Mouse (Mus musculus): Measurements from ENCODE around the gene Abo. TPM values are rescaled to one million over a fixed set of nuclear protein-coding genes. Genes with fewer than 3 reads are reported as not detected.

Gene Abo
- polyA plus RNA-seq, 1 experiment from 2014 or later, result not detected

Other genes with a start within 250 kb of the Abo start
- gene Fam69b, start 236.5 kb downstream of the Abo start, polyA plus RNA-seq (2015; fragmentation: Nextera tagmentation; extraction: Ambion mirVana), result 0.61 and 1.3 TPM in 2 replicates
- not detected in 2 replicates for gene Lcn4, start 193.7 kb downstream of the Abo start, polyA plus RNA-seq (2015; fragmentation: Nextera tagmentation; extraction: Ambion mirVana)
- 8.7 and 9.4 TPM in 2 replicates for gene Surf6, start 37.9 kb upstream of the Abo start, polyA plus RNA-seq (2015; fragmentation: Nextera tagmentation; extraction: Ambion mirVana)
- gene Med22, start 45.7 kb upstream of the Abo start, polyA plus RNA-seq (2015; fragmentation: Nextera tagmentation; extraction: Ambion mirVana), result 19.5 and 20.8 TPM in 2 replicates
- gene Rpl7a, start 45.8 kb upstream of the Abo start, polyA plus RNA-seq (2015; fragmentation: Nextera tagmentation; extraction: Ambion mirVana), result 297 and 333 TPM in 2 replicates
- 17.4 and 17.9 TPM in 2 replicates for gene Surf2, start 51.4 kb upstream of the Abo start, polyA plus RNA-seq (2015; fragmentation: Nextera tagmentation; extraction: Ambion mirVana)
- gene Surf1, start 51.6 kb upstream of the Abo start, polyA plus RNA-seq (2015; fragmentation: Nextera tagmentation; extraction: Ambion mirVana), result 31.5 and 32.4 TPM in 2 replicates
- 119 and 121 TPM in 2 replicates for gene Surf4, start 68.9 kb upstream of the Abo start, polyA plus RNA-seq (2015; fragmentation: Nextera tagmentation; extraction: Ambion mirVana)
- gene Stkld1, start 69.1 kb upstream of the Abo start, polyA plus RNA-seq (2015; fragmentation: Nextera tagmentation; extraction: Ambion mirVana), result 0.04 TPM in 2 replicates
- gene Rexo4, start 99.4 kb upstream of the Abo start, polyA plus RNA-seq (2015; fragmentation: Nextera tagmentation; extraction: Ambion mirVana), result 16.7 and 17.5 TPM in 2 replicates
- gene Adamts13, start 108.4 kb upstream of the Abo start, polyA plus RNA-seq (2015; fragmentation: Nextera tagmentation; extraction: Ambion mirVana), result 1.8 and 2.0 TPM in 2 replicates
- 13.7 and 14.3 TPM in 2 replicates for gene Cacfd1, start 144.9 kb upstream of the Abo start, polyA plus RNA-seq (2015; fragmentation: Nextera tagmentation; extraction: Ambion mirVana)
- 0.32 and 0.40 TPM in 2 replicates for gene Slc2a6, start 163.0 kb upstream of the Abo start, polyA plus RNA-seq (2015; fragmentation: Nextera tagmentation; extraction: Ambion mirVana)
- gene Mymk, start 207.2 kb upstream of the Abo start, polyA plus RNA-seq (2015; fragmentation: Nextera tagmentation; extraction: Ambion mirVana), result 0.90 and 2.8 TPM in 2 replicates
- 0.40 and 0.76 TPM in 2 replicates for gene Adamtsl2, start 214.4 kb upstream of the Abo start, polyA plus RNA-seq (2015; fragmentation: Nextera tagmentation; extraction: Ambion mirVana)